Mouse (Mus musculus): ENCODE data around the gene Hcfc1r1. TPM values are rescaled to one million over a fixed set of nuclear protein-coding genes. Genes with fewer than 3 reads are reported as not detected.

Hcfc1r1 gene
- polyA plus RNA-seq, 1 experiment, result 378 TPM

- Histone ChIP-seq H3K27ac (ENCODE audit: insufficient read depth, low read depth, low read length) (no peak overlapping the region), H3K4me1 (ENCODE audit: control insufficient read depth, insufficient read depth, low read length) (0 out of 2 replicates have a peak, but pooled peaks cover 3% of the 10 kb centered on the region), H3K27me3 (replicated peaks; ENCODE audit: control insufficient read depth, insufficient read depth, low read length) (no peaks in the 10 kb centered on the region), H3K36me3 (ENCODE audit: control insufficient read depth, insufficient read depth, low read length) (no peaks in the 10 kb centered on the region), H3K4me3 (ENCODE audit: insufficient read depth, low read depth, low read length) (no peak overlapping the region)
- no peak for TF ChIP-seq POLR2A (IDR thresholded peaks at IDR 0.05; ENCODE audit: low read depth, low read length)
- peak; percentile 48 for TF ChIP-seq CTCF (conservative IDR thresholded peaks at IDR 0.05; ENCODE audit: insufficient read depth, insufficient read length, low read depth, low read length)
- peak; percentile 35 for DNase-seq
- 3% methylated on average over 9 of the region's 9 CpGs for WGBS
Observed at GRCm38 (mm10) chr17:23661526-23661925, 11.9 kb upstream of the Hcfc1r1 start.

- Histone ChIP-seq H3K36me3 (ENCODE audit: control insufficient read depth, insufficient read depth, low read length) (no peaks in the 10 kb centered on the region), H3K27ac (ENCODE audit: insufficient read depth, low read depth, low read length) (no peak overlapping the region), H3K4me3 (ENCODE audit: insufficient read depth, low read depth, low read length) (no peak overlapping the region), H3K4me1 (ENCODE audit: control insufficient read depth, insufficient read depth, low read length) (0 out of 2 replicates have a peak, but pooled peaks cover 3% of the 10 kb centered on the region), H3K27me3 (replicated peaks; ENCODE audit: control insufficient read depth, insufficient read depth, low read length) (no peaks in the 10 kb centered on the region)
- peak; percentile 64 for TF ChIP-seq CTCF (conservative IDR thresholded peaks at IDR 0.05; ENCODE audit: insufficient read depth, insufficient read length, low read depth, low read length)
- no peak for TF ChIP-seq POLR2A (IDR thresholded peaks at IDR 0.05; ENCODE audit: low read depth, low read length)
- WGBS, result 18% methylated on average over 5 of the region's 5 CpGs
- peak; percentile 44 for DNase-seq
Observed at GRCm38 (mm10) chr17:23664556-23665021, 8.8 kb upstream of the Hcfc1r1 start.

GRCm38 (mm10) chr17:23665511-23665910 lies 7.9 kb upstream of the Hcfc1r1 start:
- Histone ChIP-seq H3K27me3 (replicated peaks; ENCODE audit: control insufficient read depth, insufficient read depth, low read length) (no peaks in the 10 kb centered on the region), H3K4me3 (ENCODE audit: insufficient read depth, low read depth, low read length) (no peak overlapping the region), H3K36me3 (ENCODE audit: control insufficient read depth, insufficient read depth, low read length) (no peaks in the 10 kb centered on the region), H3K27ac (ENCODE audit: insufficient read depth, low read depth, low read length) (no peak overlapping the region), H3K4me1 (ENCODE audit: control insufficient read depth, insufficient read depth, low read length) (0 out of 2 replicates have a peak, but pooled peaks cover 3% of the 10 kb centered on the region)
- 85% methylated on average over 14 of the region's 14 CpGs for WGBS
- TF ChIP-seq POLR2A (IDR thresholded peaks at IDR 0.05; ENCODE audit: low read depth, low read length), result no peak
- no peak for DNase-seq

- no peak overlapping the region for H3K27ac ChIP-seq (ENCODE audit: insufficient read depth, low read depth, low read length)
- TF ChIP-seq CTCF (conservative IDR thresholded peaks at IDR 0.05; ENCODE audit: insufficient read depth, insufficient read length, low read depth, low read length), result no peak
- no peak for TF ChIP-seq POLR2A (IDR thresholded peaks at IDR 0.05; ENCODE audit: low read depth, low read length)
- DNase-seq, result no peak
- no peaks in the 10 kb centered on the region for H3K27me3 ChIP-seq (replicated peaks; ENCODE audit: control insufficient read depth, insufficient read depth, low read length)
- WGBS, result 87% methylated on average over 7 of the region's 7 CpGs
- H3K4me1 ChIP-seq (ENCODE audit: control insufficient read depth, insufficient read depth, low read length), result peaks cover 3% of the 10 kb centered on the region; the same call in 1 of the 2 replicates
- H3K36me3 ChIP-seq (ENCODE audit: control insufficient read depth, insufficient read depth, low read length), result no peaks in the 10 kb centered on the region
- H3K4me3 ChIP-seq (ENCODE audit: insufficient read depth, low read depth, low read length), result no peak overlapping the region
Observed at GRCm38 (mm10) chr17:23670516-23671074, 2.8 kb upstream of the Hcfc1r1 start.

GRCm38 (mm10) chr17:23671519-23671918 lies 1.9 kb upstream of the Hcfc1r1 start:
- Histone ChIP-seq H3K36me3 (ENCODE audit: control insufficient read depth, insufficient read depth, low read length) (no peaks in the 10 kb centered on the region), H3K4me3 (ENCODE audit: insufficient read depth, low read depth, low read length) (no peak overlapping the region), H3K27me3 (replicated peaks; ENCODE audit: control insufficient read depth, insufficient read depth, low read length) (no peaks in the 10 kb centered on the region), H3K27ac (ENCODE audit: insufficient read depth, low read depth, low read length) (no peak overlapping the region), H3K4me1 (ENCODE audit: control insufficient read depth, insufficient read depth, low read length) (peaks cover 7% of the 10 kb centered on the region; the same call in 1 of the 2 replicates)
- 94% methylated on average over 3 of the region's 3 CpGs for WGBS
- TF ChIP-seq POLR2A (IDR thresholded peaks at IDR 0.05; ENCODE audit: low read depth, low read length), result no peak
- TF ChIP-seq CTCF (conservative IDR thresholded peaks at IDR 0.05; ENCODE audit: insufficient read depth, insufficient read length, low read depth, low read length), result no peak
- no peak for DNase-seq

GRCm38 (mm10) chr17:23672761-23673160 lies 635 bp upstream of the Hcfc1r1 start:
- H3K36me3 ChIP-seq (ENCODE audit: control insufficient read depth, insufficient read depth, low read length), result no peaks in the 10 kb centered on the region
- no peak overlapping the region for H3K27ac ChIP-seq (ENCODE audit: insufficient read depth, low read depth, low read length)
- 42% methylated on average over 3 of the region's 3 CpGs for WGBS
- H3K4me1 ChIP-seq (ENCODE audit: control insufficient read depth, insufficient read depth, low read length), result peaks cover 7% of the 10 kb centered on the region; the same call in 1 of the 2 replicates
- no peak overlapping the region for H3K4me3 ChIP-seq (ENCODE audit: insufficient read depth, low read depth, low read length)
- DNase-seq, result no peak
- TF ChIP-seq POLR2A (IDR thresholded peaks at IDR 0.05; ENCODE audit: low read depth, low read length) (no peak), CTCF (conservative IDR thresholded peaks at IDR 0.05; ENCODE audit: insufficient read depth, insufficient read length, low read depth, low read length) (no peak)
- H3K27me3 ChIP-seq (replicated peaks; ENCODE audit: control insufficient read depth, insufficient read depth, low read length), result no peaks in the 10 kb centered on the region

- 27% methylated on average over 9 of the region's 9 CpGs for WGBS
- TF ChIP-seq POLR2A (IDR thresholded peaks at IDR 0.05; ENCODE audit: low read depth, low read length) (no peak), CTCF (conservative IDR thresholded peaks at IDR 0.05; ENCODE audit: insufficient read depth, insufficient read length, low read depth, low read length) (no peak)
Observed at GRCm38 (mm10) chr17:23674271-23674952, 1.0 kb downstream of the Hcfc1r1 start.

More at GRCm38 (mm10) chr17:23674271-23674952, 1.0 kb downstream of the Hcfc1r1 start:
- no peaks in the 10 kb centered on the region for H3K27me3 ChIP-seq (replicated peaks; ENCODE audit: control insufficient read depth, insufficient read depth, low read length)
- peak; percentile 43 for DNase-seq
- no peaks in the 10 kb centered on the region for H3K36me3 ChIP-seq (ENCODE audit: control insufficient read depth, insufficient read depth, low read length)
- peak overlapping the region; percentile 70 for H3K4me3 ChIP-seq (ENCODE audit: insufficient read depth, low read depth, low read length)
- H3K4me1 ChIP-seq (ENCODE audit: control insufficient read depth, insufficient read depth, low read length), result peaks cover 7% of the 10 kb centered on the region; the same call in 1 of the 2 replicates
- peak overlapping the region; percentile 65 for H3K27ac ChIP-seq (ENCODE audit: insufficient read depth, low read depth, low read length)
